Mouse (Mus musculus) kidney, adult 11 months (tissue): ENCODE results near the gene Prkcg.
"Not testable (repeated sequence)": the region's sequence is repeated elsewhere in the genome, so short reads cannot be mapped to it uniquely, and the experiment has no call there.

Experiments used
- DNase-seq: peaks from one replicate; pipeline ENCODE4 v3.0.0; 2022

Gene Prkcg

DNA sequence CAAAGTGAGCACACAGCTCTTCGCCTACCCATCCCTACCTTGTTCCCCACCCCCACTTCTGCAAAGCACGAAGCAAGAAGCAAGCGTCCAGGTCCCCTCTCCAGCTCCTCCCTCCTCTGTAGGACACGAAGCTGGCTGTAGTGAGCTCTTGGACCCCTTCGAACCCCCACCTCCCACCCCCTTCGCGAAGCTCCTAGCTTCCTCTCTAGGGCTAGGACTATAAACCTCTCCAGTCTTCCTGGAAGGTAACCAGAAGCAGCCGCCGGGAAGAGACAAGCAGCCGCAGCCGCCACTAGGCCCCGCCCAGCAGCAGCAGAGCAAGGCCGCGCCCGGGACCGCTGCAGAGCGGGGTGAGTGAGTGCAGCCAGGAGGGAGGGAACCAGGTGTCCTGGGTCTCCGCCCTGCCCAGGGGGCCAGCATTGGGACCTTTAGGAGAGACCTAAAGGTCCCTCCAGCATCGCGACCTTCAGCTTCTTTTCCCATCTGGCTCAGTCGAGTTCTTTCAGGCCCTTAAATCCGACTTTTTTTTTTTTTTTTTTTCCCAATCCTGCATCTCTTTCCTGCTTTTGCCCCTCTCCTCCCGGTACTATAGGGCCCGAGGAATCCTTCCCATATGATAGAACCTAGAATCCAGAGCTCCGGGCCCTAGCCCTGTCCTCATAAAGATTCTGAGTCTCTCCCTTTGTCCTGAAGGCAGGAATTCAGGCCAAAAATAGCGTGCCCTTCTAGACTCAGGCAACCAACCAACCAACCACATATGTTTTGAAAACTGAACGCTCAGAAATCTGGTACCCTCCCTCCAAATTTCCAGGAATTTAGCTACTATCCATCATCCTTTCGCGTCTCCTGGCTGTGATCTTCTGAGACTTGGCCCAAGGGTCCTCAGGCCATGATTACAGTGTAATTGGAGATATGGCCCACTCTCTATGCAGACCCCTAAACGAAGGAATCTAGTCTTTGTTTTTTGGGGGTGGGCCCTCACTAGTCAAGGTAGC lies at the start of gene Prkcg, which contains the start of gene Myadm:
Gene Prkcg, plus strand, starts transcription at position 204 of the 995 bp plus-strand sequence.
Gene Myadm, plus strand, starts transcription at position 105 of the 995 bp plus-strand sequence.
- peak; percentile 60 for DNase-seq

DNA sequence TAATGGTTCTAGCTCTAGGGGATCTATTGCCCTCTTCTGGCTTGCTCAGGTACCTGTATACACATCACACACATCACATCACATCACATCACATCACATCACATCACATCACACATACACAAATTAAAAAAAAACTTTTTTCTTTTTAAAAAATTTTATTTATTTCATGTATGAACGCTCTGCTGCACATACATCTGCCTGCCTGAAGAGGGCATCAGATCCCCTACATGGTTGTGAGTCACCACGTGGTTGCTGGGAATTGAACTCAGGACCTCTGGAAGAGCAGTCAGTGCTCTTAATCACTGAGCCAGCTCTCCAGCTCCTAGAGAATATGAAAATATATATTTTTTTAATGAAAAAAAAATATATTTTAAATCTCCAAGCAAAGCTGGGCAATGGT lies 49.8 kb upstream of the Prkcg start:
- DNase-seq = no peak

DNA sequence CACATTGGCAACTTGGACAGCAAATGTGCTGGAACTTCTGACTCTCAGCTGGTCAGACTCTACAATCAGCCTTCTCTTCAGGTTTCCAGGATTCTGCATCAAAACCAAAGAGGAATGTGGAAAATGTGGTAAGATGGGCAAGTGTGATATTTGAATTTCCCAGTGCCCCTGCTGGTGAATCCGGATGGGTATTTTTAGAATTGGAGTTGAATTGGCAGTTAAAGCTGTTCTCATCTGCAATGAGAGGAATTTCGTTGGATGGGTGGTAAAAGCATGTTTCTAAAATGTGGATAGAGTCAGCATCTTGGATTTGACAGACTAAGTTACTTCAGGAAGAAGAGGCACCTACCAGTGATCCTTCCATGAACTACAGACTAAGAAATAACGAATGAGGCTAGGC lies 28.3 kb upstream of the Prkcg start:
- DNase-seq = no peak

DNA sequence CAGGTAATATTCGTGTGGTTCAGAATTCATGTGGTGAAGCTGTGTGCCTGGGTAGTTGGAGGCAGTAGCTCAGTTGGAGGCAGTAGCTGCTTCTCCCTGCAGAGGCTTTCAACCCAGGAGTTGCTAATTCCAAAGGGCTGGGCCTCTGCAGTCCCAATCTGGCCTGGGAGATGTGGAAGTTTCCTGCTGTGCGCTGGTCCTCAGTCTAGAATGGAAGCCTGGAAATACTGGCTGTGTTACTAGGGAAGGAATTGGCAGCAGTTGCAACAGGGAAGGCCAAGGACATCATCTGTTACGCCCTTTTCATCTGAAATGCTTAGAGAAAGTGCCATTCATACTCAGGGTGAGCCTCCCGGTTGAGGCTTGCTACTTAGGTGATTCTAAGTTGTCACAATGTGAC lies 27.5 kb upstream of the Prkcg start:
- DNase-seq = no peak

DNA sequence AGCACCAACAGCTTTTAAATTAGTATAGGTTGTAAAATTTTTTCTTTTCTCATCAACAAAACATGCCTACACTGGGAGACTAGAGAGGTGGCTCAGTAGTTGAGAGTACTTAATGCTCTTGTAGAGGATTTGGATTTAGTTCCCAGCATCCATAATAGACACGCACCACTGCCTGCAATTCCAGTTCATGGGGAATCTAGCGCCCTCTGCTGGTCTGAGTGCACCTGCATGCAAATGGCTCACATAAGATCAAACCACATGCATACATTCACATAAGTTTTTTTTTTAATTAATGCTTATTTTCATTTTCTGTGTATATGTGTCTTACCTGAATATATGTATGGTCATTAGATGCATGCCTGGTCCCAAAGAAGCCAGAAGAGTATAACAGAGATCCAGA lies 26.2 kb upstream of the Prkcg start:
- DNase-seq = no peak

DNA sequence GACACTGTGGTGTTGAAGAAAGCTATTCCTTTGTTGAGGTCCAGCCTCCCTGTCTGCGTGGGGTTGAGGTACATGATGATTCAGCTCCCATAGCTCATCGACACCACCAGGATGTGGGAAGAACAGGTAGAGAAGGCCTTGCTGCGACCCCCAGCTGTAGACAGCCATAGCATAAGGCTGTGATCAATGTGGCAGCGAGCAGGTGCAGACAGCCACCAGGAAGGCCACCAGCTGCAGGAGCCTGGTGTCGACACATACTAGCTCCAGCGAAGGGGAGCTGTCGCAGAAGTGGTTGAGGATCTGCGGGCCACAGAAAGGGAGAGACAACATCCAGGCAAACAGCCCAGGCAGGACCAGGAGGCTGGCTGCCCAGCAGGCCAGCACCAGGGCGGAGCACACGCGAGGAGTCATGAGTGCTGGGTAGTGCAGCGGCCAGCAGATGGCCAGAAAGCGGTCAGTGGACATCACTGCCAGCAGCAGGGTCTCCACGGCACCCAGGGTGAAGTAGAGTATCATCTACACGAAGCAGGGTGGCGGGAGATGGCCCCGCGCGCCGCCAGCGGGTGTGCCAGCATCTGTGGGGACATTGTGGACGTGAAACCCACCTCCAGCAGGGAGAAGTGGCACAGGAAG lies 24.5 kb upstream of the Prkcg start:
- DNase-seq = no peak

DNA sequence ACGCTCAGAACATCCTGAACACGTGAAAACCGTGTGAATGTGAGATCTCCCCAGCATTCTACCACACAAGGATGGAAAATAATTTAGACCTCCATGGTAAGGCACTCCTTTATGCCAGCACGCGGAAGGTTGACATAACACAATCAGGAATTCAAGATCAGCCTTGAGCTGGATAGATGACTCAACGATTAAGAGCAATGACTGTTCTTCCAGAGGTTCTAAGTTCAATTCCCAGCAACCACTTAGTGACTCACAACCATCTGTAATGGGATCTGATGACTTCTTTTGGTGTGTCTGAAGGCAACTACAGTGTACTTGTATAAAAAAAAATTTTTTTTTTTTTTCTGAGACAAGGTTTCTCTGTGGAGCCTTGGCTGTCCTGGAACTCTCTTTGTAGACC lies 23.7 kb upstream of the Prkcg start:
- no peak for DNase-seq

DNA sequence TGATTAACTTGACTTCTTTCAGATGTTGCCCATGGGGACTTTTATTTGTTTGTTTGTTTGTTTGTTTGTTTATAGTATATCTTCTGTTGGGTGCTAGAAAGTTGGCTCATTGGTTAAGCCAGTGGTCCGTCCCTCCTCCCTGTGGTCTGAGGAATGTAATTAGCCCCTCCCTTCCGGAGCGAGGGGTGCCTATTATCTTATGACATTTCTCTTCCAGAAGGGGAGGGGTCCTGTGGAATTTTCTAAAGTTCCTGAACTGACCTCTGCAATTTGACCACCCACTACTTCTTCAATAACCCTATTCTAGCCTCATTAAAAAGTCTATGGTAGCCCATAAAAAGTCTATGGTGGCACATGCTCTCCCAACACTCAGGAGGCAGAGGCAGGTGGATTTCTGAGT lies 21.7 kb upstream of the Prkcg start:
- DNase-seq = no peak

DNA sequence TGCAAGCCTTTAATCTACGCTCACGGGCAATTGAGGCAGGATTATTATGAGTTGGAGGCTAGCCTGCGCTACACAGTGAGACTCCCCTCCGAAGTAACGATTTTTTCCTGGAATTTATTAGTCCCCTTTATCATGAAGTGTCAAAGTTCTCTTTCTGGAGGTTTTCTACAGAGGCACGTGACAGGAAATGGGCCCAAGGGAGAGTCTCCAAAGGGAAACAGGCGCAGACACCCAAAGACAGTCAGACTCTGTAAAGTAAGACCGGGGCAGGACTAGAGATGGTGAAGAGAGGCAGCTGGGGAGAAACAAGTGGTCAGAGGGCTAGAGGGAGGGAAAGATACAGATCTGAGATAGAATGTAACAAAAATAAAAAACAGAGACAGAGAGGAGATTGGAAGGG lies 21.1 kb upstream of the Prkcg start:
- DNase-seq = no peak

DNA sequence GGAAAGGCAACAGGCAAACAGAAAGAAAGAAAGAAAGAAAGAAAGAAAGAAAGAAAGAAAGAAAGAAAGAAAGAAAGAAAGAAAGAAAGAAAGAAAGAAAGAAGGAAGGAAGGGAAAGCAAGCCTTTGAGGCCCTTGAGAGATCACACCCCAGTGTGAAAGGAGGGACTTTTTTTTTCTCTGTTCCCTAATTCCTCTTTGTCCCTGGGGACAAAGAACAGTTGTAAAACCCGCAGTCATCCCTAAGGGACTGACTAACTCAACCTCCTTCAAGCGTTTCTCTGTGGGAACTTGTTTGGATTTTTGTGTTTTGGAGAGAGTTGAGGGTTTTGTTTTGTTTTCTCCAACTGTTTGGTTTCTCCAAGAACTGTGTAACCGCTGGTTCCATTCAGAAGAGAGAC lies 20.7 kb upstream of the Prkcg start:
- DNase-seq = no peak

DNA sequence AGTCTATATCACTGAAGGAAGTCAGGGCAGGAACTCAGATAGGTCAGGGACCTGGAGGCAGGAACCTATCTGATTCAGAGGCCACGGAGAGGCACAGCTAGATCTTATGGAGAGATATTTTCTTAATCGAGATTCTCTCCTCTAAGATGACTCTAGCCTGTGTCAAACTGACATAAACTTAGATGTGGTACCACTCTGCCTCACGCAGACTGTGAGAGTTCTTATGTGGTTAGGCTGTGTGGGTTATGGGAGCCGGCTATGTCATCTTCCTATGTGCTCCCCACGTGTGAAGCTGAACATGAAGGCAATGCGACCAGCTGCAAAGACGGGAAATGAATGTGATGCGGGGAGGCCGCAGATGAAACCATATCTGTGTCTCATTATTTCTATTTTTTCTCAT lies 16.8 kb upstream of the Prkcg start:
- DNase-seq = no peak

DNA sequence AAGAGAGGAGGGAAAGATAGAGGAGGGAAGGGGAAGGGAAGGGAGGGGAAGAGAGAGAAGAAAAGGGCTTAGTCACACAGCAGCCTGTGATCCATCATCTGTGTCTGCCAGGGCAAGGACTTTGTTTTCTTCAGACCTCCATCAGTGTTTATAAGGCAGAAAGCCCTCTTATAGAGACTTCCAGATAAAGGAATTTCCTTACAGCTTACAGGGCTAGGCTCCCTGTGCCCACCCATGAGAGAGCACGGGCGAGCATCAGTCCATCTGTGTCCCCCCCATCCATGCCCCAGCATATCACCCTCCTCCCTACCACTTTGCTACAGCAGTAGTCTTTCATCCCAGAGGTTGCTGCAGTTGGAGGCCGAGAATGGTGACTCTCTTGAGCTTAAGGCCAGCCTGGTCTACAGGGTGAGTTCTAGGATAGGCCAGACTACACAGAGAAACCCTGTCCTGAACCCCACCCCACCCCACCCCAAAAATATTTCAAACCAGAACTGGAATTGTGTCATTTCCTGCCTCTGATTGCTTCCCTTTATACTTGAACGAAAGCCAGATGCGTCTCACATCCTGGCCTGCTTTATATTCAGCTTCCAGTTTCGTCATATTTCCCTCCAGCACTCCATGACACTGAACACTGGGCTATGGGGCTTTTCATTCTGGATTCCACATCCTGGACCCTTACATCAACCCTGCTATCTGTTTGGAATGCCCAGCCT lies 13.4 kb upstream of the Prkcg start:
- no peak for DNase-seq

DNA sequence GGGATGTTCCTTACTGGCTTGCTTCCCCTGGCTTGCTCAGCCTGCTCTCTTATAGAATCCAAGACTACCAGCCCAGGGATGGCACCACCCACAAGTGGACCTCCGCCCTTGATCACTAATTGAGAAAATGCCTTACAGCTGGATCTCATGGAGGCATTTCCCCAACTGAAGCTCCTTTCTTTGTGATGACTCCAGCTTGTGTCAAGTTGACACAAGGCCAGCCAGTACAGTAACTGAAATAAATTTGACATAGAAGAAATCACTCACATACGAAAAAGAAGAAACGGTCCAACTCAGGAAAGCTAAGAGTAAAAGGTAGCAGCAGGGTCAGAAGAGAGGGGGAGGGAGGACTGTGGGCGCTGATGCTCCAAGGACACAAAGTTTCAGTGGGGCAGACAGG lies 12.2 kb upstream of the Prkcg start:
- not testable (repeated sequence) for DNase-seq

DNA sequence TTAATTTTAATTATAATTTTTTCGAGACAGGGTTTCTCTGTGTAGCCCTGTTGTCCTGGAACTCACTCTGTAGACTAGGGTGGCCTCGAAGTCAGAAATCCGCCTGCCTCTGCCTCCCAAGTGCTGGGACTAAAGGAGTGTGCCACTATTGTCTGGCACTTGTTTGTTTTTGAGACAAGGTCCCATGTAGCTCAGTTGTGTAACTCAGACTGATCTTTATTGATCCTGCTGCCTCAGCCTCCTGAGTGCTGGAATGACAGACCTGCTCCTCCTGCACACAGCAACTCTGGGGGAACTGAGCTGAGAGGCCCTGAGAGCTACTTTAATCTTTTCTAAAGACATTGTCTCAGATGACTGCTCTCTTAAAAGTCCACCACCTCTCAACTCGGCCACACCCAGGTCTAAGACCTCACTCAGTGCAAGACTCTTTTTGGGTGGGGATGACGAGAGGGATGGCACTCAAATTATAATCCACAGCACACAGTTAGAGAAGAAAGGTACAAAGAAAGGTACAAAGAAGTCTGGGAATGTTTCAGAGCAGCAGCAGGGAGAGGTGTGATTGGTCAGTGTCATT lies 8.8 kb upstream of the Prkcg start:
- no peak for DNase-seq

DNA sequence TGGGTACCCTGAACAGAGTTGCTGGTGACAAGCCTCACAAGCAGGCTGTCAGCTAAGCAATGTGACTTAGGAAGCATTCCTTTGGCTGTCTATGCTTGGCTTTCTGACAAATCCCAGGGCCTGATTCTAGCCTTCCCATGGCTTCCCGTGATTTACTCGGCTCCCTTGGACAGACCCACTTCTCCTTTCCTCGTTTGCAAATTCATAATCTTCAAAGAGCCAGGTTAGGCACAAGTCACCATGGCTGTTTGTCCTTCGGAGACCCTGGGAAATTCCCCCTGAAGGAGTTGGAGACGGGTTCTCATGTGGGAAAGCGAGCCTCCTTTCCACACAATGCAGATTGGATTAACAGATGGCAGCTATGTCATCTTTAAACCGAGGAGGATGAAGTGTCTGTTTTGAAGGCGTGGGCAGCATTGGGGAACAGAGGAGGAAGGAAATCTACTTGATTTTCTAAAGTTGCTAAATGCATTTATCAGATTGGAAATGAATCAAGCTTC lies 8.3 kb upstream of the Prkcg start:
- no peak for DNase-seq

DNA sequence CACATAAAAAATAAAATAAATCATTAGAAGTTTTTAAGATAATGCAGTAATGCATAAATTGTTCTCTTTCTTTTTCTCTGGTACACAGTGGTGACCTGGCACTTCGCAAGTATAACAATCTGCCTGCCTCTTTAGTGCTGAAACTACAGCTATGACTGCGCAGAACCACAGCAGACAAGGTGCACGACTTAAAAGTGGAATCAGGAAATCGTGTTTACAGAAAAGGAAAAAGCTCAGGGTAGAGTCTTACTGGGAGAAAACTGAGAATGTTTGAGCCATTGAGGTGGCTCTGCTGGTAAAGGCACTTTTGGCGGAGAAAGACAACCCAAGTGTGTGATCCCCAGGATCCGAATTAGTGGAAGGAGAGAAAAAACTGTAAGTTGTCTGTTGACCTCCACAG lies 7.2 kb upstream of the Prkcg start:
- DNase-seq = no peak

DNA sequence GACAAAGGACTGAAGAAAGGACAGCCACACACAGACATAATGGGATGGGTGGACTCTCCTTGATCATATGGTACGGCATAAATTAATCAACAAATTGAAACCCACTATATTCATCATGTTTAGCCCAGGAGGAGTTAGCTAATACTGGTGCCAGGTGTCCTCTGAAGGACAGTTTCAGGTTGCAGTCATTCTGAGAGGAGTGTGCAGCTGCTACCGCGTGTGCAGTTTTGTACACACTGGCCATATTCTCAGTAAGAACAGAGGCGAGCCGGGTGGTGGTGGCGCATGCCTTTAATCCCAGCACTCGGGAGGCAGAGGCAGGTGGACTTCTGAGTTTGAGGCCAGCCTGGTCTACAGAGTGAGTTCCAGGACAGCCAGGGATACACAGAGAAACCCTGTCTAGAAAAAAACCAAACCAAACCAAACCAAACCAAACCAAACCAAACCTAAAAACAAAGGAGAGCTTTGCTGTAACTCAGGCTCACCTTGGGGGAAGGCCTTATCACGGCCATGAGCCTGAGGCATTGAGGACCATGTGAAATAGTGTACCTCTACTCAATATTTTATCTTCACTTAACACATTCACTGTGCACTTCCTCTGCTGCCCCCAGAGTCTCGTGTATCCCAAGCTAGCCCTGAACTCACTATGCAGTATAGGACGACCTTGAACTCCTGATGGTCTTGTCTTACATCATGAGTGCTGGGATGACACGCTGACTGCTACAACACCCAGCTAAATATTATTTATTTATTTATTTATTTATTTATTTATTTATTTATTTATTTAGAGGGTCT lies 5.7 kb upstream of the Prkcg start:
- DNase-seq = no peak

DNA sequence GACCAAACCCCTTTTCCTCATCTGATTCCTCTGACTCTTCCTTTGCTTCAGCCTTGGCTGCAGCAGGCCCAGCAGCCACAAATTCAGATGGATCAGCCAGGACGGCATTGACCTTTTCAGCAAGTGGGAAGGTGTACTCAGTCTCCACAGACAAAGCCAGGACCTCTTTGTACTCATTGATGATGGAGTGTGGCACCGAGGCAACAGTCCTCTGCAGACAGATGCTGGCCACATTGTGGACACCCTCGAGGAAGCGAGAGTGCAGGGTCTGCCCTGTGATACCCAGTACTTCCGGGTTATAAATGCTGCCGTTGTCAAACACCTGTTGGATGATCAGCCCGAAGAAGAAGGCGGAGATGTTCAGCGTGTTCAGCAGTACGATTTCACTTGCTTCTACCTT lies 4.4 kb upstream of the Prkcg start:
- DNase-seq = no peak

DNA sequence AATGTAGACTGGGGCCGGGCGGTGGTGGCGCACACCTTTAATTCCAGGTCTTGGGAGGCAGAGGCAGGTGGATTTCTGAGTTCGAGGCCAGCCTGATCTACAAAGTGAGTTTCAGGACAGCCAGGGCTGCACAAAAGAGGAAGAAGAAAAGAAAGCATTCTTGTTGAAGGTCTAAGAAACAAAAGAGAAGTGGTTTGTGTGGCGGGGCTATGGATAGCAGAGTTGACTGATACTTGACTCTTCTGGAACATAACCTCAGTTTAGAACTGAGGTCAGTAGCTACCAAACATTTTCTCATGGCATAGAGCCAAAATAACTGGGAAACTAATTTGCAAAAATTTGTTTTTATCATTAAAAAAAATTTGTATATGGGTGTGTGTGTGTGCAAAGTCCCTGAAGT lies 2.9 kb upstream of the Prkcg start:
- no peak for DNase-seq

DNA sequence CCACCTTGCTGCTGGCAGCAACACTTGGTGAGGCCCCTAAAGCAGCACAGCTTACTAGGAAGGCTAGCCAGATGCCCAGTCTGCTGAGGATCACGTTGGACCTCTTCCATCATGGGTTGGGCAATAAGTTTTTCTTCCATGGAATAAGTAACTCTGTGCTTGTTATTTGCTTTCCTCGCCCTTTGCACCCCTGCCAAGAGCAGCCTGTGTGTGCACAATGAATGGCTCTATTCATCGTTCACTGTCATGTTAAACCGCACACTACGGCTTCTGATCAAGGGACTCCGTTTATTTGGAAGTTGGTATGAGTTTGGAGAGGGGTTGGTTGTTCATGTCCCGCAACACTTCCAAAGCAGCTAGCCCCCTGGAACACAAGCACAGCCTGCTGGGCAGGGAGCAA lies 1.8 kb upstream of the Prkcg start:
- DNase-seq = no peak

DNA sequence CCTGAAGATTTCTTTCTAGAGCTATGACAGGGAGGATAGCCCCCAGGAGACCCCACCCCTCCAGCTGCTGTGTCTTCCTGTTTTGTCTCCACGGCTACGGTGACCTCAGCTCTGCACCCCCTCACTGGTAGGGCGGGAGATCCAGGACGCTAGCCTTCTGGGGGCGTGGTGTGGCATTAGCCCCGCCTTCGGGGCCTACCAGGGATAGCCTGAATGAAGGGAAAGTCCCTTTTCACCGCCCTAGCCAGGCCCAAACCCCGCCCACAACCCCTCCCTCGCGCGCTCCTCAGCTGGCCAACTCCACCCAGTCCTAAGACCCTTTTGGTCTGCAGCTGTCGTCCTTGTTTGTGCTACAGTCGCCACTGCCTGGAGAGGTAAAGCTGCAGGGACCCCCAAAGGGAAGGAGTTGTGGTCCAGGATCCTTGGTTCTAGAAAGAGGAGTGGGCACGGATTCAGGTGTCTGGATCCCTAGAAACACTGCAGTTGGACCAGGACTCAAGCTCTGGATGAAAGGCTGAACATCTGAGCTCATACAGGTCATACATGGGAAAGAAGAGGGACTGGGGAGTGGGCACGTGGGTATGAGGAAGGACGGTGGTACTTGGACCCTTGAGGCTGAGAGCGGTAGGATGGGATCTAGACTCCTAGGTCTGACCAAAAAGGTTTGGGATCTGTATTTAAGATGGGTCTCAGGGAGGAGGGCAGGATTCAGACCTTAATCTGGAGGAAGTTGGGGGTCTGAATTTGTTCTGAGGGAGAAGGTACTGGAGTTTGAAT lies 1.5 kb downstream of the Prkcg start:
- peak; percentile 94 for DNase-seq
